Mouse (Mus musculus) midbrain, embryonic 12.5 days (tissue): Measurements from ENCODE around the gene Fam25c. TPM values are rescaled to one million over a fixed set of nuclear protein-coding genes. Genes with fewer than 3 reads are reported as not detected.
"Not testable (repeated sequence)": the region's sequence is repeated elsewhere in the genome, so short reads cannot be mapped to it uniquely, and the experiment has no call there.

Source experiments
- ATAC-seq: fragments of 200-750 bp; cut with Nextera tagmentation; 2 replicates; pipeline ENCODE4 v1.8.0; 2017; ENCODE audit warnings: low read depth, moderate TSS enrichment, moderate library complexity; ENCODE audit not compliant: low FRiP score
- H3K27ac ChIP-seq: fragments of 300-500 bp; sonication (generic); replicated peaks from 2 replicates; pipeline ENCODE4 v1.5.1; 2016; ENCODE audit warnings: mild to moderate bottlenecking
- H3K27me3 ChIP-seq: fragments of 300-500 bp; sonication (generic); 2 replicates; pipeline ENCODE4 v1.6.1; 2016; ENCODE audit warnings: mild to moderate bottlenecking
- H3K36me3 ChIP-seq: fragments of 300-500 bp; sonication (generic); 2 replicates; pipeline ENCODE4 v1.6.1; 2016
- H3K4me1 ChIP-seq: fragments of 300-500 bp; sonication (generic); 2 replicates; pipeline ENCODE4 v1.6.1; 2016
- H3K4me2 ChIP-seq: fragments of 300-500 bp; sonication (generic); replicated peaks from 2 replicates; pipeline ENCODE4 v1.6.1; 2016; ENCODE audit warnings: mild to moderate bottlenecking, moderate library complexity
- H3K4me3 ChIP-seq: fragments of 300-500 bp; sonication (generic); 2 replicates; pipeline ENCODE4 v1.5.1; 2016; ENCODE audit warnings: mild to moderate bottlenecking
- H3K9ac ChIP-seq: fragments of 300-500 bp; sonication (generic); replicated peaks from 2 replicates; pipeline ENCODE4 v1.6.1; 2016; ENCODE audit warnings: mild to moderate bottlenecking, moderate library complexity
- H3K9me3 ChIP-seq: fragments of 300-500 bp; sonication (generic); 2 replicates; pipeline ENCODE4 v1.6.1; 2016; ENCODE audit warnings: mild to moderate bottlenecking
- WGBS: fragments of 180-500 bp; shearing (Covaris S2); methylation state at CpG from one replicate; pipeline ENCODE4 v1.1.7; 2016; 5-methylcytosine and 5-hydroxymethylcytosine counted together
- polyA plus RNA-seq: library from polyadenylated mRNA; unstranded; fragments of >200 nt; fragmentation: Nextera tagmentation; extraction: Ambion mirVana; gene quantifications from 2 replicates; pipeline ENCODE4 v1.2.1, GENCODE M21; 2016

Gene Fam25c
- polyA plus RNA-seq, 1 experiment from 2014 or later: not detected

- Histone ChIP-seq H3K27ac (no peak overlapping the region), H3K9ac (no peak overlapping the region), H3K4me1 (peaks cover 10% of the 10 kb centered on the region), H3K36me3 (no peaks in the 10 kb centered on the region), H3K9me3 (no peaks in the 10 kb centered on the region), H3K4me2 (no peak overlapping the region), H3K4me3 (no peak overlapping the region), H3K27me3 (no peaks in the 10 kb centered on the region)
- no peak for ATAC-seq
- 84% methylated on average over 5 of the region's 5 CpGs for WGBS
Observed at GRCm38 (mm10) chr14:34375941-34376340, 20.7 kb upstream of the Fam25c start.

DNA sequence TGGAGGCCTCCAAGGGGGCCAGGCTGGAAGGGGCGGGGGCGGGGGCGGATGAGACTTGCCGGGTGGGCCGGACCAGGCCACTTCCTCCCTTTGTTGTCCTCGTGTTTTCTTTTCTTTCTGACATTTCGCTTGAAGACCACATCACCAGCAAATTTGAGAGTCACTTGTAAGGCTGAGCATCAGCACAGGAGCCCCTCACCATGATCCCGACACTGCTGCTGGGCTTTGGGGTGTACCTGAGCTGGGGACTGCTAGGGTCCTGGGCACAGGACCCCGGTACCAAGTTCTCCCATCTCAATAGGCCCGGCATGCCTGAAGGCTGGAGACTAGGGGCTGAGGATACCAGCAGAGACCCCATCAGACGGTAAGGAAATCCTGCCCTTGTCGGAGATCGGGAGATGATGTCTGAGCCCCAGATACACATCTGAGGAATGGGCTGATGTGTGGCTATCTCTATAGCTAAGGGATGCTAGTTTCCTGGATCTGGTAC is 20.2 kb upstream of the Fam25c start, which contains the start of gene Mmrn2:
Mmrn2 (plus strand) TSS at position 51 of the 490 bp plus-strand sequence.
- no peak within 1 kb of the TSS for H3K9ac ChIP-seq
- no peak within 1 kb of the TSS for H3K27ac ChIP-seq
- ATAC-seq: no peak

DNA sequence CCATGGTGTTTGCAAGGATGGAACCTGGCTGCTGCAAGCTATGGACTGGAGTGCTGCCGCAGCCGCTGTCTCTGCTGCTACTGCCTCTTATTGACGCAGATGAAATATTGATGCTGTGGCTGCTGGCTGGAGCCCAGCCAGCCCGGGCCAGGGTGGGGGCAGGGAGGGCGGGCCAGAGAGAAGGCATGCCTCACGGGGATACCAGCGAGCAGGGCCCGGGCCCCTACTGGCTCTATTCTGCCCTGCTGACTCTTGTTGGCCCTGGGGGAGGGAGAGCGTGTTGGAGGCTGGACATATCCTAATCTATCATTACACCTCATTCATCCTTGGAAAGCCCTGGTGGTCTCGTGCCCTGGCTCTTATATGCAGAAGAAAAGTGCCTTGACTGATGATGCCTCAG is 19.3 kb upstream of the Fam25c start, which contains the start of gene Sncg:
Sncg (minus strand) TSS at position 213 of the 400 bp plus-strand sequence.
- H3K4me3 ChIP-seq: no peak within 1 kb of the TSS
- no peaks in the 10 kb centered on the region for H3K27me3 ChIP-seq
- H3K4me1 ChIP-seq: peaks cover 10% of the 10 kb centered on the region
- H3K4me2 ChIP-seq: no peak within 1 kb of the TSS
- WGBS: 79% methylated on average over 10 of the region's 10 CpGs
- ATAC-seq: 0 out of 2 replicates have a peak, but pooled peaks have one; percentile 31
- H3K27ac ChIP-seq: no peak within 1 kb of the TSS
- no peaks in the 10 kb centered on the region for H3K9me3 ChIP-seq
- H3K36me3 ChIP-seq: no peaks in the 10 kb centered on the region
- no peak within 1 kb of the TSS for H3K9ac ChIP-seq

More for the DNA sequence above, 20.2 kb upstream of the Fam25c start, which contains the start of gene Mmrn2:
- no peak within 1 kb of the TSS for H3K4me2 ChIP-seq
- no peaks in the 10 kb centered on the region for H3K36me3 ChIP-seq
- H3K27me3 ChIP-seq: no peaks in the 10 kb centered on the region
- H3K4me3 ChIP-seq: no peak within 1 kb of the TSS
- 81% methylated on average over 13 of the region's 13 CpGs for WGBS
- no peaks in the 10 kb centered on the region for H3K9me3 ChIP-seq
- H3K4me1 ChIP-seq: peaks cover 10% of the 10 kb centered on the region

DNA sequence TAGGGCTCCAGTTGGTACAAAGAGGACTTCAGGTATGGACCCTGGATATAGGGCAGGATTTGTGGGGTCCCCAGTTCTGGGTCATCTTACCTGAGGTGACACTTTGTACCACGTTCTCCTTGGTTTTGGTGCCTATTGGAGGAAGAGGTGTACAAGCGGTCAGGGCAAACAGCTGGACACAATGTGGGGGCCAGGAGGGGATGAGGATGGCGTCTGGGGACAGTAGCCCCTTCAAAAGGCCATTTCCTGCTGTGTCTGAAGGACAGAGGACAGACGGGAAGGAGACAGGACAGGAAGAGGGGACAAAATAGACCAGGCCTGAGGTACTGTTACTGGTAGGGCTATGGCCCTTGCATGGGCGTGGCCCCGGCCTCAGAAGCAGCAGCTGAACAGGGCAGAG is 18.3 kb upstream of the Fam25c start:
- H3K9me3 ChIP-seq: no peaks in the 10 kb centered on the region
- no peak overlapping the region for H3K27ac ChIP-seq
- H3K36me3 ChIP-seq: no peaks in the 10 kb centered on the region
- 79% methylated on average over 6 of the region's 6 CpGs for WGBS
- no peaks in the 10 kb centered on the region for H3K27me3 ChIP-seq
- peaks cover 4% of the 10 kb centered on the region for H3K4me1 ChIP-seq
- ATAC-seq: no peak
- H3K4me3 ChIP-seq: no peak overlapping the region
- no peak overlapping the region for H3K4me2 ChIP-seq
- H3K9ac ChIP-seq: no peak overlapping the region

- no peak for ATAC-seq
- WGBS: 88% methylated on average over 6 of the region's 6 CpGs
- H3K4me2 ChIP-seq: no peak overlapping the region
- H3K4me1 ChIP-seq: no peaks in the 10 kb centered on the region
- no peaks in the 10 kb centered on the region for H3K36me3 ChIP-seq
- H3K9ac ChIP-seq: no peak overlapping the region
- no peaks in the 10 kb centered on the region for H3K9me3 ChIP-seq
- no peaks in the 10 kb centered on the region for H3K27me3 ChIP-seq
- no peak overlapping the region for H3K27ac ChIP-seq
- H3K4me3 ChIP-seq: no peak overlapping the region
Observed at GRCm38 (mm10) chr14:34372646-34373045, 17.4 kb upstream of the Fam25c start.

GRCm38 (mm10) chr14:34371763-34372162 is 16.5 kb upstream of the Fam25c start:
- no peak overlapping the region for H3K4me2 ChIP-seq
- no peaks in the 10 kb centered on the region for H3K9me3 ChIP-seq
- H3K4me3 ChIP-seq: no peak overlapping the region
- no peak overlapping the region for H3K27ac ChIP-seq
- H3K36me3 ChIP-seq: no peaks in the 10 kb centered on the region
- 85% methylated on average over 2 of the region's 2 CpGs for WGBS
- no peak overlapping the region for H3K9ac ChIP-seq
- no peaks in the 10 kb centered on the region for H3K27me3 ChIP-seq
- no peak for ATAC-seq
- H3K4me1 ChIP-seq: no peaks in the 10 kb centered on the region

DNA sequence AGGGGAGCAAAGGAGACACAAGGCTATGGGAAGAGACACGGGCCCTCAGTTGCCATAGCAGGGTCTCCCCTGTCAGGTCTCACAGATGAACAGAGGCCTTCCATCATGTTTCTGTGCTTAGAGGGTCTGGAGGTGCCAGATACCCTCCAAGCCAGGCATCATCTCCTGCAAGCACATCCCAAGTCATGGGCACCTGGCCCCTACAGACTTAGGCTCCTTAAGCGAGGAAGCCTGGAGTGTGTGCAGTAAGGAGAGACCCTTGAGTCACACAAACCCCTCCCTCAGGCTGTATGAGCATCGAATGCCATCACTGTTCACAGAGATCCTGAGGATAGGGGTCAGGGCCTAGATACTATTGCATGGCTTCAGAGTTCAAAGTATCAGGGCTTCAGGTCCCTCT is 15.7 kb upstream of the Fam25c start:
- no peak overlapping the region for H3K4me3 ChIP-seq
- 79% methylated on average over 3 of the region's 3 CpGs for WGBS
- H3K9ac ChIP-seq: no peak overlapping the region
- H3K4me2 ChIP-seq: no peak overlapping the region
- no peaks in the 10 kb centered on the region for H3K4me1 ChIP-seq
- H3K27me3 ChIP-seq: no peaks in the 10 kb centered on the region
- ATAC-seq: no peak
- H3K36me3 ChIP-seq: no peaks in the 10 kb centered on the region
- no peak overlapping the region for H3K27ac ChIP-seq
- H3K9me3 ChIP-seq: no peaks in the 10 kb centered on the region

DNA sequence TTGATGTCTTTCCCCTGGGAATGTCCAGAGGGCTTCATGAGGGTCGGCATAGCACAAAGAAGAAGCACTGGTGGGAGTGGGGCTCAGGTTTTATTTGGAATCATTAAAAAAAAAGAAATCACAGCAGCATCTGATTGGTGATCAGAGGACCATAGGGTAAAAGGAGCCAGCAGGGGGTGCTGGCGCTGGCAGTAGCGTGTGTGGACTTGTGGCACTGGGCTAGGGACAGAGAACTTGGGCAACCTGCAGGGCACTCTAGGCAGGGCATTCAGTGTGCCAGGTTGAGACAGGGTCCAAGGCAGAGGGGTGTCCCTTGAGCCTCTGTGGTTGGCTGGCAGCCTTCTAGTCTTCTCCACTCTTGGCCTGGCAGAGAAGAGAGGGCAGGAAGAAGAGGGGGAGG is 15.0 kb upstream of the Fam25c start:
- no peak overlapping the region for H3K9ac ChIP-seq
- ATAC-seq: no peak
- H3K9me3 ChIP-seq: no peaks in the 10 kb centered on the region
- no peaks in the 10 kb centered on the region for H3K27me3 ChIP-seq
- no peak overlapping the region for H3K4me2 ChIP-seq
- no peak overlapping the region for H3K27ac ChIP-seq
- WGBS: 66% methylated on average over 3 of the region's 3 CpGs
- no peak overlapping the region for H3K4me3 ChIP-seq
- H3K4me1 ChIP-seq: no peaks in the 10 kb centered on the region
- H3K36me3 ChIP-seq: no peaks in the 10 kb centered on the region

GRCm38 (mm10) chr14:34365147-34365507 is 9.9 kb upstream of the Fam25c start:
- 96% methylated on average over 2 of the region's 2 CpGs for WGBS
- Histone ChIP-seq H3K36me3 (no peaks in the 10 kb centered on the region), H3K9ac (no peak overlapping the region), H3K4me3 (no peak overlapping the region), H3K4me1 (peaks cover 7% of the 10 kb centered on the region), H3K27me3 (peaks cover 3% of the 10 kb centered on the region; the same call in 1 of the 2 replicates), H3K9me3 (no peaks in the 10 kb centered on the region), H3K4me2 (no peak overlapping the region), H3K27ac (no peak overlapping the region)
- ATAC-seq: no peak

- H3K4me3 ChIP-seq: peak overlapping the region; percentile 41
- 77% methylated on average over 15 of the region's 15 CpGs for WGBS
- H3K4me2 ChIP-seq: peak overlapping the region; percentile 77
- H3K9ac ChIP-seq: peak overlapping the region; percentile 53; the same call in 1 of the 2 replicates
- not testable (repeated sequence) for H3K27me3 ChIP-seq, H3K27ac ChIP-seq, ATAC-seq, H3K9me3 ChIP-seq, H3K36me3 ChIP-seq, H3K4me1 ChIP-seq
Observed at GRCm38 (mm10) chr14:34364254-34365146, 9.3 kb upstream of the Fam25c start.

DNA sequence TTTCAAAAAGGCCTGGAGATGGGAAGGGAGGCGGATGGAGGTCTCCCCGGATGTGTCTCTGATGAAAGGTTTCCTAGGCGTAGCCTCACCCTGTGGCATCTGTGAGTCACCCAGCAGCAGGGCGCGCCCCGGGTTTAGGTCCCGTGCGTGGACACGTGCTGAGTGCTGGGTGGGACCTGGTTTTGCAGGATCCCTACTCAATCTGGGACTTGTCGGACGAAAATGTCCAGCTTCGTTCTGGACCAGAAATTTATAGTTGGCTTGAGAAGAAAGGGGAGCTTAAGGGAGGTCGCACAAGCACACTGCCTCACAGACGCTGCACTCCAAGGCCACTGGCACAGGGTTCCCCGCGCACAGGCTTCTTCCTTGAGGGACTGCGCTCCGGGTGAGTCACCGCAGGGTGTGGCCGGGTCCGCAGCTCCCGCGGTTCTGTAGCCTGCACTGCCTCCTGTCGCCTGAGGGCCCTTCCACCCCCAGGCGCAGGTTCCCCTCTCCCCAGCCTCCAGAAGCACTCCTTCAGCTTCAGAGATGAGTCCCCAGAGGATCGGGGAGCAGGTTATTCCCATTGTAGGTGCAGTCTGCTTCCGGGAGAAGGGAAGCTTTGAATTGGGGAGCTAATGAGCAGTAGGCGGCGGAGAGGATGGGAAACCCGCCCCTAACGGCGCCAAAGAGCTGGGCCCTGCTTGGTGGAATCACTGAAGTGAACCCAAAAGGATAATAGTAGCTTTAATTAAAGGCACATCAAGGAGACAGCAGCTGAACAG is 8.4 kb upstream of the Fam25c start:
- peak; percentile 66 for ATAC-seq
- Histone ChIP-seq H3K27me3 (peaks cover 3% of the 10 kb centered on the region; the same call in 1 of the 2 replicates), H3K36me3 (no peaks in the 10 kb centered on the region), H3K4me3 (peak overlapping the region; percentile 41), H3K4me2 (peak overlapping the region; percentile 77), H3K27ac (no peak overlapping the region), H3K4me1 (peaks cover 7% of the 10 kb centered on the region), H3K9ac (peak overlapping the region; percentile 53), H3K9me3 (no peaks in the 10 kb centered on the region)
- 2% methylated on average over 32 of the region's 32 CpGs for WGBS
